Mouse (Mus musculus): ENCODE measurements around the gene Ascc1. TPM values are rescaled to one million over a fixed set of nuclear protein-coding genes. Genes with fewer than 3 reads are reported as not detected.

Ascc1 gene
- total and polyA plus RNA-seq, 3 experiments = 17.0 to 37.9 TPM; not detected in 1

DNA sequence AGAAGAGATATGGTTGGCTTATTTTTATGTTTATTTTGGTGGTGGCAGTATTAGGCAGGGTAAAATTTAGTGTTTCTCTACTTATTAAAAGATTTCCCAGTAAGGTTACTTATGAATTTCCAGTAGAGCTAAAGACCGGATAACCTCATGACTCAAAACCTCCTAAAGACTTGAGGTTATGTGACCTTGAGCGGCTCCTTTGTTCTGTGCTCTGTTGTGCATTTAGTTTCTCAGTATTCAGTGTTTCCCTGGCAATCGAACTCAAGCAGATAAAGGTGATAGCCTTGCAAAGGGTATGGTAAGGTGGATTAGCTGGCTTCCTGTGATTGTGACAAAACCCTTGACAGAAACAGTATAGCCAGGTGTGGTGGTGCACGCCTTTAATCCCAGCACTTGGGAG is 26.8 kb downstream of the Ascc1 start:
- H3K9ac ChIP-seq (ENCODE audit: control insufficient read depth, low read depth, low read length, poor library complexity, severe bottlenecking) = no peak overlapping the region
- no peak overlapping the region for H3K27ac ChIP-seq (ENCODE audit: control insufficient read depth, low read depth, low read length)
- H3K36me3 ChIP-seq (ENCODE audit: control insufficient read depth in 1 of 2, insufficient read depth in 2 of 2, low read length in 2 of 2) = no peaks in the 10 kb centered on the region; a peak in 1 of 4 replicates
- H3K79me2 ChIP-seq (ENCODE audit: control insufficient read depth, insufficient read depth, low read length, poor library complexity) = no peaks in the 10 kb centered on the region
- no peaks in the 10 kb centered on the region for H3K4me1 ChIP-seq (ENCODE audit: control insufficient read depth in 1 of 2, insufficient read depth in 2 of 2, low read length in 2 of 2)
- no peak for TF ChIP-seq CTCF (IDR thresholded peaks at IDR 0.05 in 2 of 3, conservative IDR thresholded peaks at IDR 0.05 in 1 of 3; ENCODE audit: control insufficient read depth in 1 of 3, insufficient read depth in 1 of 3, low read depth in 2 of 3, low read length in 3 of 3, poor library complexity in 1 of 3, severe bottlenecking in 1 of 3)
- TF ChIP-seq JUND (IDR thresholded peaks at IDR 0.05; ENCODE audit: low read depth, low read length) = no peak
- TF ChIP-seq TBP (IDR thresholded peaks at IDR 0.05; ENCODE audit: low read depth, low read length) = no peak
- TF ChIP-seq MAZ (IDR thresholded peaks at IDR 0.05; ENCODE audit: low read depth, low read length) = no peak
- TF ChIP-seq CHD1 (IDR thresholded peaks at IDR 0.05; ENCODE audit: low read depth, low read length) = no peak
- TF ChIP-seq USF2 (IDR thresholded peaks at IDR 0.05; ENCODE audit: borderline replicate concordance in 1 of 2, insufficient read depth in 1 of 2, low read depth in 1 of 2, low read length in 2 of 2) = no peak
- TF ChIP-seq CHD2 (IDR thresholded peaks at IDR 0.05; ENCODE audit: low read length) = no peak
- no peak for TF ChIP-seq HCFC1 (IDR thresholded peaks at IDR 0.05; ENCODE audit: low read depth, low read length)
- no peak for TF ChIP-seq GATA1 (IDR thresholded peaks at IDR 0.05; ENCODE audit: low read depth, low read length)
- no peak for TF ChIP-seq GABPA (IDR thresholded peaks at IDR 0.05; ENCODE audit: low read depth, low read length)
- TF ChIP-seq POLR2AphosphoS2 (IDR thresholded peaks at IDR 0.05; ENCODE audit: low read length) = no peak
- no peak for TF ChIP-seq ZMIZ1 (IDR thresholded peaks at IDR 0.05; ENCODE audit: low read depth, low read length)
- TF ChIP-seq NELFE (IDR thresholded peaks at IDR 0.05; ENCODE audit: low read depth, low read length) = no peak
- TF ChIP-seq ZNF384 (IDR thresholded peaks at IDR 0.05; ENCODE audit: low read depth, low read length) = no peak
- no peak for TF ChIP-seq KAT2A (conservative IDR thresholded peaks at IDR 0.05; ENCODE audit: low read depth, low read length)
- no peak for TF ChIP-seq NRF1 (IDR thresholded peaks at IDR 0.05; ENCODE audit: insufficient read depth, low read depth, low read length, poor library complexity, severe bottlenecking)
- TF ChIP-seq POLR2AphosphoS5 (IDR thresholded peaks at IDR 0.05; ENCODE audit: borderline replicate concordance, low read depth, low read length) = no peak
- TF ChIP-seq ETS1 (IDR thresholded peaks at IDR 0.05; ENCODE audit: low read depth, low read length) = no peak
- TF ChIP-seq ZC3H11A (IDR thresholded peaks at IDR 0.05; ENCODE audit: low read depth, low read length) = no peak
- TF ChIP-seq POLR2A (IDR thresholded peaks at IDR 0.05; ENCODE audit: control insufficient read depth in 1 of 2, insufficient read depth in 1 of 2, low read depth in 1 of 2, low read length in 2 of 2, poor library complexity in 1 of 2) = no peak
- no peak for DNase-seq (ENCODE audit: low read depth, low spot score)
- no peaks in the 10 kb centered on the region for H3K27me3 ChIP-seq (ENCODE audit: control insufficient read depth in 1 of 2, insufficient read depth in 2 of 2, low read length in 2 of 2)
- no peak overlapping the region for H3K4me3 ChIP-seq (ENCODE audit: control insufficient read depth in 1 of 2, insufficient read depth in 1 of 2, low read depth in 2 of 2, low read length in 2 of 2)
- no peaks in the 10 kb centered on the region for H3K9me3 ChIP-seq (replicated peaks; ENCODE audit: insufficient read depth, low read length)

DNA sequence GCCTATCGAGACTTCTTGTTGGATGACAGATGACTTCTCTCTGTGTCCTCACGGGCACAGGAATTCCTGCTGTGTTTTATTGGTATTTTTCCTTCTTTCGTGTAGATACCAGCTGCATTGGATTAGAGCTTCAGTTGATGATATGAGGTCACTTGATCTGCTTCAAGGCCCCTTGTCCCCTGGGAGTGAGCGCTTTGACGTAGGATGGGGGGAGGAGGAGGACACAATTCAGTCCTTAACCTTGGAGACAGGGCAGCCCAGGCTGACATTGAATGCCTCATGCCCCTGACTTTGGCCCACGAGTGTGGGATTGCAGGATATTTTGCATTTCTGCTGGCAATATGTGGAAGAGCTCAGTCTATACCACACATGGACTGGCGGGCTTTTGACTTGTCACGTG is 29.0 kb downstream of the Ascc1 start:
- H3K9ac ChIP-seq (ENCODE audit: control insufficient read depth, low read depth, low read length, poor library complexity, severe bottlenecking) = no peak overlapping the region
- no peak for DNase-seq (ENCODE audit: low read depth, low spot score)
- TF ChIP-seq MYB (IDR thresholded peaks at IDR 0.05; ENCODE audit: low read depth, low read length) (no peak), ZC3H11A (IDR thresholded peaks at IDR 0.05; ENCODE audit: low read depth, low read length) (no peak), MAZ (IDR thresholded peaks at IDR 0.05; ENCODE audit: low read depth, low read length) (no peak), MEF2A (IDR thresholded peaks at IDR 0.05; ENCODE audit: extremely low read depth, insufficient replicate concordance, low read depth, low read length, poor library complexity, severe bottlenecking) (no peak), USF2 (IDR thresholded peaks at IDR 0.05; ENCODE audit: borderline replicate concordance in 1 of 2, insufficient read depth in 1 of 2, low read depth in 1 of 2, low read length in 2 of 2) (no peak), CTCF (IDR thresholded peaks at IDR 0.05 in 2 of 3, conservative IDR thresholded peaks at IDR 0.05 in 1 of 3; ENCODE audit: control insufficient read depth in 1 of 3, insufficient read depth in 1 of 3, low read depth in 2 of 3, low read length in 3 of 3, poor library complexity in 1 of 3, severe bottlenecking in 1 of 3) (no peak), RAD21 (IDR thresholded peaks at IDR 0.05; ENCODE audit: low read depth, low read length) (no peak), EP300 (IDR thresholded peaks at IDR 0.05; ENCODE audit: low read depth in 1 of 2, low read length in 2 of 2) (no peak), MXI1 (IDR thresholded peaks at IDR 0.05; ENCODE audit: low read depth, low read length) (no peak), USF1 (IDR thresholded peaks at IDR 0.05; ENCODE audit: low read depth, low read length) (no peak), POLR2A (IDR thresholded peaks at IDR 0.05; ENCODE audit: control insufficient read depth in 1 of 2, insufficient read depth in 1 of 2, low read depth in 1 of 2, low read length in 2 of 2, poor library complexity in 1 of 2) (no peak), KAT2A (conservative IDR thresholded peaks at IDR 0.05; ENCODE audit: low read depth, low read length) (no peak), SMC3 (IDR thresholded peaks at IDR 0.05; ENCODE audit: low read depth, low read length) (no peak), ZKSCAN1 (IDR thresholded peaks at IDR 0.05; ENCODE audit: low read depth, low read length) (no peak), ZNF384 (IDR thresholded peaks at IDR 0.05; ENCODE audit: low read depth, low read length) (no peak), MAFK (IDR thresholded peaks at IDR 0.05; ENCODE audit: borderline replicate concordance, low read depth, low read length) (no peak), E2F4 (IDR thresholded peaks at IDR 0.05; ENCODE audit: borderline replicate concordance, low read depth, low read length) (no peak)

More for the DNA sequence above, 29.0 kb downstream of the Ascc1 start:
- Histone ChIP-seq H3K27me3 (ENCODE audit: control insufficient read depth in 1 of 2, insufficient read depth in 2 of 2, low read length in 2 of 2) (no peaks in the 10 kb centered on the region), H3K36me3 (ENCODE audit: control insufficient read depth in 1 of 2, insufficient read depth in 2 of 2, low read length in 2 of 2) (peaks cover 0 to 3% of the 10 kb centered on the region in 2 experiments; a peak in 1 of 4 replicates), H3K79me2 (ENCODE audit: control insufficient read depth, insufficient read depth, low read length, poor library complexity) (no peaks in the 10 kb centered on the region), H3K4me3 (ENCODE audit: control insufficient read depth in 1 of 2, insufficient read depth in 1 of 2, low read depth in 2 of 2, low read length in 2 of 2) (no peak overlapping the region), H3K27ac (ENCODE audit: control insufficient read depth, low read depth, low read length) (no peak overlapping the region), H3K4me1 (ENCODE audit: control insufficient read depth in 1 of 2, insufficient read depth in 2 of 2, low read length in 2 of 2) (peaks cover 0 to 3% of the 10 kb centered on the region in 2 experiments; a peak in 2 of 4 replicates), H3K9me3 (replicated peaks; ENCODE audit: insufficient read depth, low read length) (no peaks in the 10 kb centered on the region)
